Mouse (Mus musculus) megakaryocyte, embryonic 14.5 days (primary cell): Measurements from ENCODE around the gene Cnrip1.

Experiments
- FLI1 ChIP-seq: IDR thresholded peaks from 2 replicates; pipeline ENCODE4 v1.6.1; 2012; ENCODE audit warnings: low read length, inconsistent platforms, mixed read lengths
- GATA1 ChIP-seq: IDR thresholded peaks from 3 replicates; pipeline ENCODE4 v1.6.1; 2012; ENCODE audit warnings: mixed read lengths, low read length, inconsistent platforms, borderline replicate concordance

DNA sequence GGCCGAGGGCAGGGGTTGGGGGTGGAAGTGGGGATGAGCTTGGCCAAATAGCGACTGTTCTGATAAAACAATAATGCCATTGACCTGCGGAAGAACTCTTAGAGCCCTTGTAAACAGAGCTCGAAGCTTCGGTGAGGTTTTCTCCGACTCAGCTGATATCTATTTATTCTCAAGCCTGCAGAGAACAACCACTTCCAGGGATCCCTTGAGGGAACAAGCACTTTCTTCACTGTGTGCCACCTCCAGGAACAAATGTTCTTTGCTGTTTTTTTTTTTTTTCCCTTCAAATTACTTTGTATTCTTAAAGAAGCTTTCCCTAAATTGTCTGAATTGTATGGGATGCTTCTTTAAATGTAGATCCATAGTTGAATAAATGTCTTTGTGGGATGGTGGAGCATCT is 56.0 kb downstream of the Cnrip1 start:
- no peak for TF ChIP-seq GATA1
- no peak for TF ChIP-seq FLI1
